Mouse (Mus musculus) neutrophil, adult 59 days (primary cell): Measurements from ENCODE around the gene Gper1. TPM values are rescaled to one million over a fixed set of nuclear protein-coding genes. Genes with fewer than 3 reads are reported as not detected.

Source experiments
- total RNA-seq, 2 experiments: library from RNA; stranded (reverse); gene quantifications; 1 replicate in 1 of 2; 2 replicates in 1 of 2; pipeline ENCODE4 v1.2.4; 2023

Gper1 gene
- under 1 TPM; 0.24 to 0.29 TPM for total RNA-seq

GRCm38 (mm10) chr5:139423026-139423865 is at the start of gene Gper1:
Gper1 (plus strand) TSS chr5:139423151.

DNA sequence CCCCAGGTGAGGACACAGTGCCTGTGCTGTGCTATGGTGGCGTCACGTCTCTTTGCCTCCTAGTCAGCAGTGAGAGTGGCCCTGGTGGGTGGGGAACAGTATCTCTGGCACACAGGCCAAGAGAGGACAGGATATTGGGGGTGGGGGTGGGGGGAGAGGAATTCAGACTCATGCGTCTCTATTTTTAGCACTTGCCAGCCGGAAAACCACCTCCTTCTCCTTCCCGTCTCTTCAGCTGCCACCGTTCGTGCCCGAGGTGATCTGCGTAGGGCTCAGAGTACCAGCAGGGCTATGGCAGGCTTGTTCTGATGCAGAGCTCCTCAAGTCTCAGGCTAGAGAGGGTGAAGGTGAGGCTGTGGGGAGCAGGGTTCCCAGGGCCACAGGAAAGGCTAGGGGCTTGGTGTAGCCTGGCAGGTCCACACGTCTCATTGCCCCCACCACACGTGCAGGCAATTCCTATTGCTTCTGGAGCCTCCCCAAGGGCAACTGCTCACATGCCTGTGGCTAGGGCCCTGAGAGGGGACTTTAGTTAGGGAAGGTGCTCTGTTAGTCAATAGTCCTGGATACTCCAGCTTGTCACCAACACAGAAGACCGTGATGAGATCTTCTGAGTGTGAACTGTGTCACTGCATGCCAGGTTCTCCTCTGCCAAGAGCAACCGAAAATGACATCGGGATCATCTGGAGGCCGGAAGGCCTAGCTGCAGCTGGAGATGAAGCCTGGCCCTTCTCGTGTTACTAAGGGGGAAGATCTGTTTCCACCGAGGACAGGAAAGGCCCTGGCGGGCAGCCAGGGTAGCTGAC is 45.3 kb upstream of the Gper1 start, which contains the start of gene Gpr146:
TSS of gene Gpr146 (plus strand) at position 230 of the 803 bp plus-strand sequence.

GRCm38 (mm10) chr5:139404801-139405401 is 18.1 kb upstream of the Gper1 start, which contains the start of gene C130050O18Rik:
C130050O18Rik (plus strand) TSS chr5:139405280.

GRCm38 (mm10) chr5:139460384-139461067 is 37.6 kb downstream of the Gper1 start, which contains the start of gene 3110082I17Rik:
3110082I17Rik (minus strand) TSS chr5:139460527.

Other genes starting within 250 kb of the Gper1 start
- 10 to 100 TPM; 57.5 to 65.3 TPM for gene Sun1, start 222.5 kb upstream of the Gper1 start, total RNA-seq
- gene Get4, start 170.8 kb upstream of the Gper1 start, total RNA-seq = 10 to 100 TPM; 31.9 to 34.4 TPM
- 10 to 100 TPM; 77.5 to 95.1 TPM for gene Adap1, start 97.5 kb upstream of the Gper1 start, total RNA-seq
- gene Cox19, start 71.7 kb upstream of the Gper1 start, total RNA-seq = 10 to 100 TPM; 25.7 to 26.6 TPM
- gene Cyp2w1, start 70.5 kb upstream of the Gper1 start, total RNA-seq = not detected
- 10 to 100 TPM in 1 of 2 experiments, 1 to 10 TPM in 1; 9.1 to 10.2 TPM for gene Gpr146, start 45.5 kb upstream of the Gper1 start, total RNA-seq
- gene C130050O18Rik, start 17.9 kb upstream of the Gper1 start, total RNA-seq = 10 to 100 TPM; 29.8 to 32.2 TPM
- gene 3110082I17Rik, start 37.4 kb downstream of the Gper1 start, total RNA-seq = 10 to 100 TPM in 1 of 2 experiments, 1 to 10 TPM in 1; 9.7 to 11.1 TPM
- 100 to 1,000 TPM; 134 to 142 TPM for gene Zfand2a, start 61.4 kb downstream of the Gper1 start, total RNA-seq
- gene Uncx, start 120.3 kb downstream of the Gper1 start, total RNA-seq = not detected